Mouse (Mus musculus) stomach, embryonic 16.5 days (tissue): ENCODE data around the gene Otulinl. TPM values are rescaled to one million over a fixed set of nuclear protein-coding genes. Genes with fewer than 3 reads are reported as not detected.
A peak's percentile ranks its signal among the peaks of the same experiment; 100 is the strongest.

Source experiments
- ATAC-seq: fragments of 200-750 bp; cut with Nextera tagmentation; 2 replicates; pipeline ENCODE4 v1.8.0; 2017; ENCODE audit warnings: moderate number of reproducible peaks, moderate TSS enrichment; ENCODE audit not compliant: insufficient read depth, low FRiP score
- H3K27ac ChIP-seq: fragments of 300-500 bp; sonication (generic); 2 replicates; pipeline ENCODE4 v1.5.1; 2014; ENCODE audit warnings: low read length
- H3K27me3 ChIP-seq: fragments of 300-500 bp; sonication (generic); 2 replicates; pipeline ENCODE4 v1.6.1; 2014; ENCODE audit warnings: low read length, control low read depth, mixed read lengths; ENCODE audit not compliant: control insufficient read depth, insufficient read depth
- H3K36me3 ChIP-seq: fragments of 300-500 bp; sonication (generic); 2 replicates; pipeline ENCODE4 v1.6.1; 2014; ENCODE audit warnings: low read length; ENCODE audit not compliant: control insufficient read depth, insufficient read depth
- H3K4me1 ChIP-seq: fragments of 300-500 bp; sonication (generic); 2 replicates; pipeline ENCODE4 v1.6.1; 2014; ENCODE audit warnings: low read length, control low read depth, mixed read lengths; ENCODE audit not compliant: control insufficient read depth, insufficient read depth
- H3K4me2 ChIP-seq: fragments of 300-500 bp; sonication (generic); 2 replicates; pipeline ENCODE4 v1.6.1; 2014; ENCODE audit warnings: low read depth, low read length, mixed read lengths
- H3K4me3 ChIP-seq: fragments of 300-500 bp; sonication (generic); replicated peaks from 2 replicates; pipeline ENCODE4 v1.5.1; 2014; ENCODE audit warnings: mild to moderate bottlenecking, low read length
- H3K9ac ChIP-seq: fragments of 300-500 bp; sonication (generic); 2 replicates; pipeline ENCODE4 v1.6.1; 2014; ENCODE audit warnings: low read length
- H3K9me3 ChIP-seq: fragments of 300-500 bp; sonication (generic); replicated peaks from 2 replicates; pipeline ENCODE4 v1.6.1; 2016; ENCODE audit warnings: low read length, control low read depth; ENCODE audit not compliant: control insufficient read depth
- WGBS: fragments of 180-500 bp; shearing (Covaris S2); extraction: QIAGEN DNeasy Blood & Tissue Kit; methylation state at CpG from one replicate; pipeline ENCODE4 v1.1.7; 2014; 5-methylcytosine and 5-hydroxymethylcytosine counted together
- polyA plus RNA-seq: library from polyadenylated mRNA; unstranded; fragments of >200 nt; fragmentation: Nextera tagmentation; extraction: Ambion mirVana; gene quantifications from 2 replicates; pipeline ENCODE4 v1.2.1, GENCODE M21; 2015

The Otulinl gene
- polyA plus RNA-seq, 1 experiment from 2014 or later = 19.3 TPM

DNA sequence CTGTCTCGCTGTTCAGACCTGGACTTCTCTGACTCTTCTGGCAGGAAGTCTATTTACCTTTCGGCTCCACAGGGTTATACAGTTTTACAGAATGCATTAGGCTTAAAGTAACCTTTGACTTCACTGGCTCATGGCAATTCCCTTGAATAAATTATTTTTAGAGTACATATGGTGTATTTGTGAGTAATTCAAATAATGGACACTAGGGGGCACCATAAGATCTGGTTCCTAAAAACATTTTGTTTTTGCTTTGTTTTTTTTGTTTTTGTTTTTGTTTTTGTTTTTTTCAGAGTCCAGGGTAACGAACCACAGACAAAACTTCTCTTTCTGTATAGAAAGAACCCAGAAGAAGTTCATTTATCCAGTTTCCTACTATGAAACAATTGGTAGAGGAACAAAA is 33.7 kb downstream of the Otulinl start:
- no peaks in the 10 kb centered on the region for H3K9me3 ChIP-seq
- ATAC-seq = no peak
- H3K36me3 ChIP-seq = no peaks in the 10 kb centered on the region
- no peak overlapping the region for H3K4me2 ChIP-seq
- H3K27me3 ChIP-seq = no peaks in the 10 kb centered on the region
- H3K4me3 ChIP-seq = no peak overlapping the region
- H3K9ac ChIP-seq = no peak overlapping the region
- H3K4me1 ChIP-seq = no peaks in the 10 kb centered on the region
- 37% methylated on average over 3 of the region's 3 CpGs for WGBS
- H3K27ac ChIP-seq = no peak overlapping the region

DNA sequence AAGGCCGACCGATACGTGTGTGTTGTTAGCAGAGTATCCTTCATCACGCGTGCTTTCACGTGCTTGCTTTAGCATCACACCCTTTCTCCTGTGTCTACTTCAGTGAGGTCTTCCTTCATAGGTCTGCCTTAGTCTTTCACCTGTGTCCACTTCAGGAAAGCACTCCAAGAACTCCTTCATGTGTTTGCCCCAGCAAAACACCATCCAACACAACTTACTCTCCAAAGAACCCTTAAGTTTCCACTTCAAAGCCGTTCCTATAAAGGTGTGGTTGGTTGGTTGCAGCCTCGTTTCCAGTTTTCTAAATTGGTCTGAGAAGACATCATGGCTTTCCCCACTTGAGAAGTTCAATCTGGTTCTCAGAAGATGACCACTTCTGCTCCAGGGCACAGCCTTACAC is 34.7 kb downstream of the Otulinl start:
- H3K4me3 ChIP-seq = no peak overlapping the region
- WGBS = 93% methylated on average over 8 of the region's 8 CpGs
- no peaks in the 10 kb centered on the region for H3K4me1 ChIP-seq
- no peaks in the 10 kb centered on the region for H3K36me3 ChIP-seq
- H3K4me2 ChIP-seq = no peak overlapping the region
- no peak overlapping the region for H3K27ac ChIP-seq
- H3K27me3 ChIP-seq = no peaks in the 10 kb centered on the region
- no peak overlapping the region for H3K9ac ChIP-seq
- no peaks in the 10 kb centered on the region for H3K9me3 ChIP-seq
- ATAC-seq = no peak

DNA sequence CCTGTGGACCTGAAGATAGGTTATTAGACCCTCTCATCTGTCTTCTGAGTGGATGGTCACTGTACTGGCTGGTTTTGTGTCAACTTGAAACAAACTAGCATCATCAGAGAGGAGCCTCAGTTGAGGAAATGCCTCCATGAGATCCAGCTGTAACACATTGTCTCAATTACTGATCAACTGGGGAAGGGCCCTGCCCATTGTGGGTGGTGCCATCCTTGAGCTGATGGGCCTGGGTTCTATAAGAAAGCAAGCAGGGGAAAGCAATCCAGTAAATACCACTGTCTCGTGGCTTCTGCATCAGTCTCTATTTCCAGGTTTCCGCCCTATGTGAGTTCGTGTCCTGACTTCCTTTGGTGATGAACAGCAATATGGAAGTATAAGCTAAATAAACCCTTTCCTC is 36.1 kb downstream of the Otulinl start:
- Histone ChIP-seq H3K9me3 (no peaks in the 10 kb centered on the region), H3K27ac (no peak overlapping the region), H3K36me3 (no peaks in the 10 kb centered on the region), H3K9ac (no peak overlapping the region), H3K4me3 (no peak overlapping the region), H3K27me3 (no peaks in the 10 kb centered on the region), H3K4me2 (no peak overlapping the region), H3K4me1 (no peaks in the 10 kb centered on the region)
- WGBS = 81% methylated on average over 3 of the region's 3 CpGs
- ATAC-seq = no peak

DNA sequence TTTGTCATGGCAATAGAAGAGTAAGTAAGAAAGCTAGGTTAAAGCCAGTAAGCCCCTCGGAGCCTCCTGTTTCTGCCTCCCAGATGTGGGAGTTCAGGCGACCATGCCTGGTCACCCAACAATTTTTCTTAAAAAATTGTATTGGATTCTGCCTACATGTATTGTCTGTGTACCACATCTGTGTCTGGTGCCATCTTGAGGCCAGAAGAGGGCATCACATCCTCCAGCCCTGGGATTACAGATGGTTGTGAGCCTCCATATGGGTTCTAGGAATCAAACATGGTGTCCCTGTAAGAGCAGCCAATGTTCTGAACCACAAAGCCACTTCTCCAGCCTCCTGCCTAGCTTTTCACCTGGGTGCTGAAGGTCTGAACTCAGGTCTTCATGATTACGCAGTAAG is 38.5 kb downstream of the Otulinl start:
- Histone ChIP-seq H3K9me3 (no peaks in the 10 kb centered on the region), H3K36me3 (no peaks in the 10 kb centered on the region), H3K27me3 (no peaks in the 10 kb centered on the region), H3K27ac (no peak overlapping the region), H3K4me1 (no peaks in the 10 kb centered on the region), H3K4me3 (no peak overlapping the region), H3K9ac (no peak overlapping the region), H3K4me2 (no peak overlapping the region)
- no peak for ATAC-seq
- WGBS = 92% methylated on average over 3 of the region's 3 CpGs

DNA sequence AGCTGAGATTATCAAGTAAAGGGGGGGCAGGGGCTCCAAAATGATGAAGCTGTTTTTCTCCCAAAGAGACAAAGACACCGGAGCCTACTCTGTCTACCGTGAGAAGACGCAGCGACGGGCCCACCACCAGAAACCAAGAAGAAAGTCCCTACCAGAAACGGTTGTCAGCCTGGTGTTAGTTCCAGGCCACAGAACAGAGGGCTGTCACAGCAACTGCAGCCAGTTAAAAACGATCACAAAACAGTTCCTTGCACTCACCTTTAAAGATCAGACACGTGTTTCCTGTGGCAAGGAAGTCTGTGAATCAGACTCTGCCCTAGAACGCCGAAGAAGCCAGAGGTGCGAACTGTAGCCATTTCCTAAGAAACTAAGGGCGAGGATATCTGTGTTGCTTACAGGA is 40.2 kb downstream of the Otulinl start:
- no peaks in the 10 kb centered on the region for H3K9me3 ChIP-seq
- no peak overlapping the region for H3K4me2 ChIP-seq
- H3K4me3 ChIP-seq = no peak overlapping the region
- no peaks in the 10 kb centered on the region for H3K27me3 ChIP-seq
- H3K9ac ChIP-seq = no peak overlapping the region
- ATAC-seq = no peak
- no peaks in the 10 kb centered on the region for H3K4me1 ChIP-seq
- no peaks in the 10 kb centered on the region for H3K36me3 ChIP-seq
- WGBS = 46% methylated on average over 12 of the region's 12 CpGs
- no peak overlapping the region for H3K27ac ChIP-seq

DNA sequence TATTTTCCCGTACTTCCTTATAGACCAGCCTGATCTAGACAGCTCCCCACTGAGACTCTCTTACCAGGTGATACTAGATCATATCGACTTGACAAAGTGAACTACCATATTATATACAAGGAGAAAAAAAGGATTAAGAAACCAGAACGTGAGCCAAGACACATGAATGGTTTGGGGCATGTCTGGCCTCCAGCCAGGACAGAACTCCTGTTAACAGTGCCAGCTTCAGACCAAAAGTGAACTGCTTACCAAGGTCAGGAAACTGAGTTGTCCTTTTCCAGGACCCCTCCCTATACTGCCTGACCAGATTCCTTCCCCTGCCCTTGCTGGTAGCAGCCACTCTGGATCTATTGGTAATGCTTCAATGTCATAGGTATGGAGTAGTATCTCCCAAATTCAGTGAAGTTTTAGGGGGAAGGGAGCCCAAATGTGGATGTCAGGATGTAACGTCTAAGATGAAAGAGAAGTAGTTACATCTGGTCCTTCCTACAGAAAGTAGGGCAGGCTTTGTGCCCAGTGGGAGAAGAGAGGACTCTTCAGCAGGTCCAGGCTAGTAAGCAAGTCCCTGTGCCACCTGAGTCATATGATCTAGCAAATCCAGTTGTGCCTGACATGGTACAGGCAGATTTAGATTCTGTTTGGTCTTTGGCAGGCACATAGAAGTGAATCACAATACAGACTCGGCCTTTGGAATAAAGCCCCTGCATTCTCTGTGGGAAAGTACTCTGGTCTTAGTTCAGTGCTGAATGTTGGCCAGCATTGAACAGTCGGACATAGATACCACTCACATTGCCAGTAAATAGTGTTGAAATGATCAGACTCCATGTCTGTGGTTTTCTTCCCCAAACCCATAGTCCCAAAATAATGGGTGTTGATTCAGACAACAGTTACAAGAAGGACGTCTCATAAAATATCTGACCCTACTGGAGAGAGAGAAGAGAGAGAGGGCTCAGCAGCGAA is 47.2 kb downstream of the Otulinl start:
- H3K36me3 ChIP-seq = no peaks in the 10 kb centered on the region
- H3K4me1 ChIP-seq = peaks cover 8% of the 10 kb centered on the region
- no peak overlapping the region for H3K4me2 ChIP-seq
- WGBS = 59% methylated on average over 8 of the region's 8 CpGs
- no peaks in the 10 kb centered on the region for H3K9me3 ChIP-seq
- no peaks in the 10 kb centered on the region for H3K27me3 ChIP-seq
- H3K27ac ChIP-seq = peak overlapping the region; percentile 59
- no peak for ATAC-seq
- H3K9ac ChIP-seq = no peak overlapping the region
- H3K4me3 ChIP-seq = no peak overlapping the region

DNA sequence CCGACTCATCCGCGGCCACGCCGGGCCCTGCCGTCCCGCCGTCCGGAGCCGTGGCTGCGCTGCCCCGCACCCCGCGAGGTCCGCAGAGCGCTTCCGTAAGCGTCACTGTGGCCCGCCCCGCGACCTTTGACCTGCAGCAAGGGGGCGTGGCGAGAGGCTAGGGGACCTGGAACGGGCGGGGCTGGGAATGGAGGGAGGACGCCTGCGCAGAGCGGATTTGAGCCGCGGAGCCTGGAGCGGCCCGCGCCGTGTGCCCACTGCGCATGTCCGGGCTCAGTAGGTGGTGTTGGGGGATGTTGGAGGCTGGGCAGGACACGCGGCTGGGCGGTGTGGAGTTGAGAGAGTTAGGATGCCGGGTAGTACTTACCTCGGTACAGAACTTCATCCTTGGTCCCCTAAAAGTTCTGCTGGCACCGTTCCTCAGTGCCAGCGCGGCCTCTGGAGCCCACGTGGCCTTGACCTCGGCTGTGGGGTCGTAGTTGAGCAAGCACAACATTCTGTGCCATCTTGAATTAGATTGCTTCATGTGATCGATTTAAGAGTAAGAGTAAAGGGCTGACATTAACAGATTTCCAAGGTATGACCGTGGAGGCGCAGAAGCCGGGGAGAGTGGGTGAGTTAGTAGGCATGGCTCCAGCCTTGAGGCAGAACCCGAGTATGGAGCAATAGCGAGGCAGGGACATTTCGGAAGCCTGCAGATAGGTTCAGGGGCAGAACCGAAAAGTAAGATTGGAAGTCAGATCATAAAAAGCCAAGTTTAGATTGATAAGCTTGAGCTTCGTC is 50.6 kb downstream of the Otulinl start, which contains the start of gene Otulin:
Otulin (minus strand) TSS at position 93 of the 783 bp plus-strand sequence.
- peak within 1 kb of the TSS; percentile 89 for H3K4me3 ChIP-seq
- peaks cover 23% of the 10 kb centered on the region for H3K4me1 ChIP-seq
- peak within 1 kb of the TSS; percentile 91 for H3K4me2 ChIP-seq
- 5% methylated on average over 56 of the region's 56 CpGs for WGBS
- no peaks in the 10 kb centered on the region for H3K27me3 ChIP-seq
- H3K27ac ChIP-seq = peak within 1 kb of the TSS; percentile 55
- peak within 1 kb of the TSS; percentile 92 for H3K9ac ChIP-seq
- ATAC-seq = peak; percentile 98
- H3K36me3 ChIP-seq = 0 out of 2 replicates have a peak, but pooled peaks cover 1% of the 10 kb centered on the region
- H3K9me3 ChIP-seq = no peaks in the 10 kb centered on the region

DNA sequence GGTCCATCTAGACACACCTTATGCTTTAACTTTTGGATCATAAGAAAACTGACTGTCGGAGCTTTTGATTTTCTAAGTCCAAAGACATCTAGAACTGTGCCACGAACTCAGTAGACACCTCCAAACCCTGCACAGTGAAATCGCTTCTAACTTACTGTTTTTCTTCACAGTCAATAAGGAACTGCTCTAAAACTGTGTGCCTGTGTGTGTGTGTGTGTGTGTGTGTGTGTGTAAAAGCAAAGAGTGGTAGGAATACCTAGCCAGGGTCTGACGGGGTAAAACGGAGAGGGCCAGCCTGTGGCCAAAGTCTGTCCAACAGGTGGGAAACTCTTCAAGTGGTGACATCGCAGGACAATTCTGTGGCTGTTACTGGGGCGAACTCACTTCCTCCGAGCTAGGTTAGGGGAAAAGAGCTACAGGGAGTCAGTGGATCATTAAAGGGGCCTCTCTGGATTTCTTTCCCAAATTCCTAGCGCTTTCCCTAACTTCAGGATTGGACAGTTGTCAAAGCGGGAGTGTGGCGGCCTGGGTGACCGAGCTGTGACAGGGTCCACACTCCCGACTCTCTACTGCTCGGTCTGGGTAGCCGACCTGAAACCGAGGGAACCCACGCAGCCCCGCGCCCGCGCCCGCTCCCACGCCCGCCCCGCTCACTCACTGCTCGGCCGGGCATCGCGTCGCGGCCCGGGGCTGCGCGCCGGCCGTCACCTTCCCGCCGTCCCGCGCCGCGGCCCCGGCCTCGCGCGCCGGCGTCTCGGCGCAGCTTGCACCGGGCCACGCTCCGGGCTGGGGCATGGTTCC is 51.4 kb downstream of the Otulinl start:
- peak overlapping the region; percentile 92 for H3K9ac ChIP-seq
- 0 out of 2 replicates have a peak, but pooled peaks cover 3% of the 10 kb centered on the region for H3K36me3 ChIP-seq
- H3K4me2 ChIP-seq = peak overlapping the region; percentile 91
- no peak; the same call in 1 of the 2 replicates for ATAC-seq
- H3K27ac ChIP-seq = peak overlapping the region; percentile 55
- no peaks in the 10 kb centered on the region for H3K27me3 ChIP-seq
- no peaks in the 10 kb centered on the region for H3K9me3 ChIP-seq
- H3K4me1 ChIP-seq = peaks cover 23% of the 10 kb centered on the region
- 1% methylated on average over 31 of the region's 53 CpGs for WGBS
- H3K4me3 ChIP-seq = peak overlapping the region; percentile 89
